Mouse (Mus musculus) left cerebral cortex, postnatal 4 days (tissue): Measurements from ENCODE around the gene Ap3m1. TPM values are rescaled to one million over a fixed set of nuclear protein-coding genes. Genes with fewer than 3 reads are reported as not detected.

Experiments
- DNase-seq: peaks from one replicate; pipeline ENCODE4 v3.0.0-alpha.2; 2022
- intact Hi-C: fragments of 180-260 bp; cut with DNase I; formaldehyde crosslinking; loops from one replicate; pipeline ENCODE4 v1.15.1; 2025
- total RNA-seq, 2 experiments: library from RNA; stranded (reverse); gene quantifications; 2 replicates each; pipeline ENCODE4 v1.2.3; 2021

The Ap3m1 gene
- total RNA-seq, 2 experiments from 2014 or later: 89.5 to 93.0 TPM

DNA sequence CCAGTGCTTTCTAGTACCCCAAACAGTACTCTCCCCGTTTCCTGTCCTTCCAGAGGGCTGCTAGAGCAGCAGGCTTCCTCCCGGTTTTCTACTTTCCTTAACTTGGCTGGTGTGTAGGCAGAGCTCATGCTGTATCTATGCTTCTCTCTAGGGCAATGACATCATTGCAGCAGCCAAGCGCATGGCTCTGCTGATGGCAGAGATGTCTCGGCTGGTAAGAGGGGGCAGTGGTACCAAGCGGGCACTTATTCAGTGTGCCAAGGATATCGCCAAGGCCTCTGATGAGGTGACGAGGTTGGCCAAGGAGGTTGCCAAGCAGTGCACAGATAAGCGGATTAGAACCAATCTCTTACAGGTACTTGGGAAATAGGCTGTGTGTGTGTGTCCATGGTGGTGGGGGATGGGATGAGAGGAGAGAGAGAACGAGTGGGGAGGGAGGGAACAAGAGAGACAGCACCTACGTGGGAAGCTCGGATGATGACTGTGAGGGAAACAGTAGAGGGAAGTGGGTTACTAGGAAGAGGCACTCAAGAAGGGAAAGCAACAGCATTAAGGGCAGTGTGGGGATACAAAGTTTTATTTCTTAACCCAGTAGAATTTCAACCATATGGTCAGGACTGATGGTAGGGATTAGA lies 23.2 kb downstream of the Ap3m1 start:
- no peak for DNase-seq
- intact Hi-C loops: loop anchor here (10.0 kb wide), 1 partner anchor 304 kb away; no protein-coding TSS in a partner anchor

DNA sequence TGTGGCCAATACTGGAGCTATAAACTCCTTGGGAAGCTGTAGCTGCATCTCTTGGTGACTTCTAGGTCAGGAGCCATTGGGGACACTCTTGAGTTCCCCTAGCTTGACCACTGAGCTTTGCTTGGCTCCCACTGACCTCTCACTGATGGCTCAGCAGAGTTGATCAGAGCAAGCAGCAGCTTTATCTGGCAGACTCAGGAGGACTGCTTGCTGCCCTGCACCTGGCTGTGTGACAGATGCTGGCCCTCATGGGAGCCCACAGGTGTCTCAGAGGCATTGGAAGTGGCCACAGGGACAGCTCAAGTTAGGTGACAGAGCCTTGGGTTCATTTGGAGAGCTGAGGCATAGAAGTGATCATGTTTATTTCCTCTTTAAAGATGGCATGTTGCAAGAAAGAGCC lies 24.8 kb downstream of the Ap3m1 start:
- no peak for DNase-seq
- intact Hi-C loops: loop anchor here (10.0 kb wide), 1 partner anchor 303 kb away; no protein-coding TSS in a partner anchor

DNA sequence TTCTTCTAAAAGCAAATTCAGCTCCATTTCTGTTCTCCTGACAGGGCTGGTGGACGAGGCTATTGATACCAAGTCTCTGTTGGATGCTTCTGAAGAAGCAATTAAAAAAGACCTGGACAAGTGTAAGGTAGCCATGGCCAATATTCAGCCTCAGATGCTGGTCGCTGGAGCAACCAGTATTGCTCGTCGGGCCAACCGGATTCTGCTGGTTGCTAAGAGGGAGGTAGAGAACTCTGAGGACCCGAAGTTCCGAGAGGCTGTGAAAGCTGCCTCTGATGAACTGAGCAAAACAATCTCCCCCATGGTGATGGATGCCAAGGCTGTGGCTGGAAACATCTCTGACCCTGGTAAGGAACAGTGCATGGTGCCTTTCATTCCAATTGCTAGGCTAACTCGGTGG lies 31.9 kb downstream of the Ap3m1 start:
- no peak for DNase-seq
- intact Hi-C loops: loop anchor here (10.0 kb wide), 1 partner anchor 296 kb away; no protein-coding TSS in a partner anchor

DNA sequence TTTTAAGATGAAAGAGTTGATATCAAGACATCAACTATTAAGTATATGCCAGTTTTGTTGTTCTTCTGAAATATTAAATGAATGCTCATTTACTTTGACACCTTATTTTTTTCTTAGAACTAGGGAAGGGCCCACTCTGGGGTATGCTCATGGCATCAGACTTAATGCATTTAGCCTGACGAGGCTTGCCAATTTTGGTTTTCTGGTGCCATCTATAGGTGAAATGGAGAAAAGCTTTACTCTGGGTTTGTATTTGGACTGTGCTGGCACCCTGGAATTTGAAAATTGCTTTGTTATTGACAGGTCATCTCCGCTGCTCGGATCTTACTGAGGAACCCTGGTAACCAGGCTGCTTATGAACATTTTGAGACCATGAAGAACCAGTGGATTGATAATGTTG lies 33.3 kb downstream of the Ap3m1 start:
- intact Hi-C loops: no loop called here
- DNase-seq: no peak

DNA sequence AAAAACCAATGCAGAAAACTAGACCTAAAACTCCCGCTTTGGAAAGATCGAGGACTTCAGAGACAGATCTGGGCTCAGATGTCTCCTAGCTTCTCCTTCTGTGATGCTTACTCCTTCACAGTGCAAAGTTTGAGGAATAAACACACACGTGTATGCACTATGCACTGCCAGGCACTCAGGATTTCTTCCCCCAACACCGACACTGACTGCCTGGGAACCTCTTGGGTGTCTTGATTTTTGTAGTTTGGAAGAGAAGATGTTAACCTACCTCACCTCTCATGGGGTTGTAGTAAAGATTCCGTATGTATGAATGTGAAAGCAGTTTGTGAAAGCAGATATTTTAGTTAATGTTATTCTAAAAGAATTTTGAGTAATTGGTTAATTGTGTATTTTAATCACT lies 34.4 kb downstream of the Ap3m1 start:
- intact Hi-C loops: no loop called here
- DNase-seq: no peak

DNA sequence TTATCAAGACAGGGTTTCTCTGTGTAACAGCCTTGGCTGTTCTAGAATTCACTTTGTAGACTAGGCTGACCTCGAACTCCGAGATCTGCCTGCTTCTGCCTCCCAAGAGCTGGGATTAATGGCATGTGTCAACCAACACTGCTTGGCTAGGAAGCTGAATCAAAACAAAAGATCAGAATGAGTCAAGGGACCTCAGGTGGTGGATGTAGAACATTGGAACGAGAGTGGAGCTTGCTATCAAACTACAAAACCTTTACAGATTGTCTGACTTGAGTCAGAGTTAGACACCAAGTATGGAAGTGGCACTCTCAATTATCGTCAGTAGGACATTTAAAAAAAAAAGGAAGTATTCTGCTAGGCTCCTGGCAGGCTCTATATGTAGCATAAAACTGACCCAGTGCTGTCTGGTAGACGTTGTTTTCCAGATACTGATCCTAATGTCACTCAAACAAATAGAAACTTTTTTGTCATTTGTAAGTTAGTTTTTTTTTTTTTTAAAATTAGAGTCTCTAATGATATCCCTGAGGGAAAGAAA lies 38.4 kb downstream of the Ap3m1 start:
- intact Hi-C loops: no loop called here
- no peak for DNase-seq

DNA sequence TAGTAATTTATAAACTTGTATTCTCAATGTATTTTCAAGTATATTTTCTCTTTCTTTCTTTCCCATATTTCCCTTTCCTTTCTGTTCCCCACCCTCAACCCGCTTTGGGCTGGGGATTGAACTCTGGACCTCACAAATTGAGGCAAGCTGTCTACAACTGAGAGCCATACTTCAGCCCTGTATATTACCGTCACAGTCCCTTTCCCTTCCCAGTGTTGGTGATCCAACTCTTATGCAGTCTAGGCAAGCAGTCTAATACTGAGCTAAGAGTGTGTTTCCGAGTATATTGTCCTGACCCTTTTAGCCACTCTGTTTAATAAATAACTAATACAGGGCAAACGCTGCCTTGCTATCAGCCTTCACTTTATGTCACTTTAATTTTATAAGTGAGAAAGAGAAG lies 52.7 kb downstream of the Ap3m1 start:
- intact Hi-C loops: no loop called here
- no peak for DNase-seq

DNA sequence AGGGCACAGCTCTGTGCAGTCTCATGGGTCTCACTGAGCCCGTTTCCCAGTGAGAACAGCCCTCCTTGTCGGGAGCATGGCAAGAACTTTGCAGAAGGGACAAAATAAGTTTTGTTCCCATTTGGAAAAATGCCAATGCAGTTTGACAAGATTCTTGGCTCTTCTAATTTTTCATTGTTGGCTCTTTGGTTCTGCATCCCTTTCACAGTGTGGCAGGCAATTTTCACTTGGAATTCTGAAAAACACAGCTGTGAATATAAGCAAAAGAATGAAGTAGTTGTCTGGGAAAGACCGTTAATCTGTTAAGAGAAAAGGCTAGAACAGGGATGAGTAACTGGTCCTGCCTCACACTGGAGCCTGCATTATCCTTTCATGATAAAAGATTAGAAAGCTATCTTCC lies 54.8 kb downstream of the Ap3m1 start:
- no peak for DNase-seq

DNA sequence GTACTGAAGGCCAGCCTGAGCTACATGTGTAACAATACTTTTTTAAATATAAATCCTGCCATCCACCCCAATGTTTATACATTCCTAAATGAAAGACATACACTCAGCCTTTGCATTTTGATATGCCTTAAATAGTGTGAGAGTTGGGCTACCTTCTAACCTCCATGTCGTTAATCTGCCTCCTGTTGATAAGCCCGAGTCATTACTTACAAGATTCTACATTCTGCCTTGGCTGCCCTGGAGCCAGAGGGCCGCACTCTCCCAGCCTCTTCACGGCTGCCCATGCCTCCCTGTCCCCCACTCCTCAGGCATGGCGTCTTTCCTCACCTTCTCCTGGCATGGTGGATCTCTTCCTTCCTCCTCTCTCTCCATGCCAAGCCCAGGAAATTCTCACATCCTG lies 55.9 kb downstream of the Ap3m1 start:
- DNase-seq: no peak
- intact Hi-C loops: no loop called here

More for the DNA sequence above, 54.8 kb downstream of the Ap3m1 start:
- intact Hi-C loops: no loop called here

DNA sequence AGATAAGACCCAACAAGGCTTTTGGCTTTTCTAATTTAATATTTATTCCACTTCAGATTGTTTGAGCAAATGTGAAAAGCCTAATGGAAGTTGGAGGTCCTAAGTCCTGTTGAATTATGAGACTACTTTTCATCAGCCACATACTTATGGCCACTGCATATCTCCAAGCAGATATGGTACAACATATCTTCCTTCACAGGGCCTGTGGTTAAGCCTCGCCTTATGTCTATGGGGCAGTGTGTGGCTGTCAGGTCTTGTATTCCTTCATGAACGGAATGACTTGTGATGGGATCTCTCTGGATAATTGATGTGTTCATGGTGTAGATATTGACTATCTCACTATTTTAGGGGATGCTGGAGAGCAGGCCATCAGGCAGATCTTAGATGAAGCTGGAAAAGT lies 56.8 kb downstream of the Ap3m1 start:
- intact Hi-C loops: no loop called here

DNA sequence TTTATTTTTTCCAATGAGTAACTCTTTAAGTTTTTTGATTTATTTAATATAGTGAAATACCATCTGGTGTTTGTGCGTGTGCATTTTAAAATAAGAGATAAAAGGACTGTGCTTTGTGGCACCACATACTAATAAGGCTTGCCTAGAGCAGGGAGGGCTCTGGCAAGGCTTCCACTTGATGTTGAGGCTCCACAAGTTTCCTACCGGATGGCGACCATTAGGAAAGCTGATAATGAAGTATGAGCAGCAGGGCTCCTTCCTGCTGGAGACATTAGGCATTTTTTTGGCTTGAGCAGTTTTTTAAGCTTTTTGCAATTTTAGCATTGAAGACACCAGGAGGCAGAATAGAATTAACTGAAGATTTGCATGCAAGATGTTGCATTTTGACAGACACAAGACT lies 57.8 kb downstream of the Ap3m1 start:
- DNase-seq: no peak
- intact Hi-C loops: no loop called here

More for the DNA sequence above, 56.8 kb downstream of the Ap3m1 start:
- DNase-seq: no peak

DNA sequence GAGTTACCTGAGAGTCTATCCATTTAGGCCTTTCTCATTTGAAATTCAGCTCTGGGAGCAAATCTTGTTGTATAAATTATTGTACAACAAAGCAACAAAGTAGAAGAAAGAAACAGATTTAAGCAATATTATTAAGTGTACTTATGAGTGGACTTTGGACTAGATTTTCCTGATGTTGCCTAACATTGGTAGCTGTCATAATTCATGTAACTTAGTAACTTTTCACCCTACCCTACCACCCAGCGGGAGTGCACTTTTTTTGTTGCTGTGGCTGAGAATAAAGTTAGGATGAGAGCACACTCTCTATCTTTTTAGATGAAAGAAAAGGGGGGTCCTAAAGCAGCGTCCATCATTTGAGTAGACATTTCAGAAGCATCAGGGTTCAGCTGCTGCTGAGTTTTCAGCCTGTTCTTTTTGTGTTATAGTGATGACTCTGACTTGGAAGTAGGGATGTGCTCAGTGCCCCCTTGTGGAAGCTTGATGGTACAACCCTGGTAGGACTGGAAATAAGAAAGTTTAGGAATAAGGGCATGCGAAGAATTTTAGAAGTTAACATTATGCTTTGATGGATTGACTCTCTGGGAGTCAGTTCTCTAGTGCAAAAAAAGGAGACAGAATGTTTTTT lies 59.1 kb downstream of the Ap3m1 start:
- peak; percentile 41 for DNase-seq
- intact Hi-C loops: no loop called here

DNA sequence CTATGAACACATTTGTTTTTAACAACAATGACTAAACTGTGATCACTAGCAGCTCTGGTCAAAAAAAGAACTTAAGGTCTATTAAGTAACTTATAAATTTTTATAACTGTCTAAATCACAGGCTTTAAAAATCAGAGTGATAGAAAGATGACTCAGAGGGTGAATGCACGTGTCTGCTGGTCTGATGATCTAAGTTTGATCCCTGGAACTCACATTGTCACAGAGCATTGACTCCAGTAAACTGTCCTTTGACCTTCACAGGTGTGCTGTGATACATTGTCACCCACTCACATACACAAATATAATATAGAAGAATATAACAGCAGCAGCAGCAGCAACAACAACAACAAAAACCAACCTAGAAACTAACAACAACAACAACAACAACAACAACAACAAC lies 60.8 kb downstream of the Ap3m1 start:
- DNase-seq: no peak
- intact Hi-C loops: no loop called here

DNA sequence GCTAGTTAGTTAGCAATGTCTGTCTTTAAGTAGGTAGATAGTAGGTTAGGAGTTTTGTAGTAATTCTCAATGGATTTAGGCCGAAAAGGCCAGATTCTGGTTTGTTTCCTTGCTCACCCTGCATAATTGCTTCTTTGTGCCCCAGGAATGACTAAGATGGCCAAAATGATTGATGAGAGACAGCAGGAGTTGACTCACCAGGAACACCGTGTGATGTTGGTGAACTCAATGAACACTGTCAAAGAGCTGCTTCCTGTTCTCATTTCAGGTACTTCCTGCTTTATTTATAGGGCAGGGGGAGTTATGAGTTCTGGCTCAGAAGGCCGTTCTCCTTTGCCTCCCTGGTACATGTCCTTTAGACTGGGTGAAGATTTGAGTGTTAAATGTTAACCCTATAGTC lies 66.8 kb downstream of the Ap3m1 start:
- intact Hi-C loops: no loop called here
- no peak for DNase-seq

DNA sequence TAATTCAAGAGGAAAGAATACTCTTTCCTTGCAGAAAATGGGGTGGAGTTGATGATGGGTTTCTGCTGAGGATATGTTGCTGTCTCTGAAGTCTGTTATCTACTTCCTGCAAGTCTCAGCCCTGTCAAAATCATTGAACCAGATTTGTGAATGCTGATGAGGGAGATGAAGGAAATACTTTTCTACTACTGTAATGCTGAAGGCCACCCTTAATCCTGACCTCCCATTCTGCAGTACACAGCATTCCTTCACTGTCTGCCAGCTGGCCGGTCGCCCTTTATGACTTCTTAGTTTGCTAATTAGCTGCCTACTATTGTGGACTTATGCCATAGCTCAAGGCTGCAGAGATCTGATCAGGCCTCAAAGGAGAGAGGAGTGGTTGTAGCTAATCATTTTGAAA lies 68.5 kb downstream of the Ap3m1 start:
- DNase-seq: peak; percentile 71
- intact Hi-C loops: no loop called here

Other genes starting within 250 kb of the Ap3m1 start
- gene Plau, start 215.8 kb downstream of the Ap3m1 start, total RNA-seq: 1 to 10 TPM; 2.6 to 3.4 TPM
- 10 to 100 TPM; 21.0 to 21.9 TPM for gene Vcl, start 123.1 kb downstream of the Ap3m1 start, total RNA-seq
- 10 to 100 TPM; 51.6 to 52.3 TPM for gene Adk, start 66 bp upstream of the Ap3m1 start, total RNA-seq